Mouse (Mus musculus) cortical plate, adult 2 months (tissue): ENCODE results near the gene Rnf222. TPM values are rescaled to one million over a fixed set of nuclear protein-coding genes. Genes with fewer than 3 reads are reported as not detected.
A peak's percentile ranks its signal among the peaks of the same experiment; 100 is the strongest.

Experiments
- H3K27ac ChIP-seq: fragments of 200-500 bp; 2 replicates; pipeline ENCODE4 v1.5.1; 2012; ENCODE audit warnings: low read length, control low read depth, inconsistent platforms; ENCODE audit not compliant: insufficient read depth
- H3K4me1 ChIP-seq: fragments of 200-500 bp; 2 replicates; pipeline ENCODE4 v1.6.1; 2011; ENCODE audit warnings: low read length; ENCODE audit not compliant: control insufficient read depth, insufficient read depth
- H3K4me3 ChIP-seq: fragments of 200-500 bp; 2 replicates; pipeline ENCODE4 v1.5.1; 2011; ENCODE audit warnings: mild to moderate bottlenecking, low read length, control low read depth; ENCODE audit not compliant: insufficient read depth
- CTCF ChIP-seq: fragments of 200-500 bp; IDR thresholded peaks from 2 replicates; pipeline ENCODE4 v1.5.1; 2011; ENCODE audit warnings: mild to moderate bottlenecking, control low read depth, low read length; ENCODE audit not compliant: insufficient read depth; ENCODE audit errors: extremely low read depth
- POLR2A ChIP-seq: fragments of 200-500 bp; IDR thresholded peaks from 2 replicates; pipeline ENCODE4 v1.6.1; 2011; ENCODE audit warnings: mild to moderate bottlenecking, low read length, control low read depth; ENCODE audit not compliant: insufficient read depth; ENCODE audit errors: extremely low read depth
- polyA plus RNA-seq: library from polyadenylated mRNA; depleted of rRNA; stranded (reverse); fragments of >200 nt; gene quantifications from 2 replicates; pipeline ENCODE4 v1.2.3, GENCODE M21; 2012

Gene Rnf222
- polyA plus RNA-seq, 1 experiment: 0.06 TPM

GRCm38 (mm10) chr11:68859943-68860593, 28.3 kb upstream of the Rnf222 start:
- no peak overlapping the region for H3K4me3 ChIP-seq
- H3K27ac ChIP-seq: no peak overlapping the region
- H3K4me1 ChIP-seq: no peaks in the 10 kb centered on the region
- TF ChIP-seq CTCF: no peak
- TF ChIP-seq POLR2A: no peak

DNA sequence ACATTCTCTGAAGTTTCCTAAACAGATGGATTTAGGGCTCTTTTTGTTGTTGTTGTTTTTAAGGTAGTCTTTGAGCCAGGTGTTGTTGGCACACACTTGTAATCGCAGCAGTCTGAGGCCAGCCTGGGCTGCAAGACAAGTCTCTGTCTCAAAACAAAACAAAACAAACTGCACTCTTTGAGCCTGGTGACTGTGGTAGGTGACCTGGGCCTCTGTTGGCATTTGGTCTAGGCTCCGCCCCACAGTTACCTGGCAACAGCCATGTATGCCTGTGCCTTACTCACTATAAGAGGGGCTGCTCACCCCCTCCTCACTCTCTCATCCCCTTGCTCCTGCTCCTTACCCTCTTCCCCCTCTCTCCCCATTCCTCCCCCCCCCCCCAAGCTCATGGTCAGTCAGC, 26.1 kb upstream of the Rnf222 start:
- Histone ChIP-seq H3K4me3 (no peak overlapping the region), H3K4me1 (no peaks in the 10 kb centered on the region), H3K27ac (no peak overlapping the region)
- no peak for TF ChIP-seq POLR2A
- TF ChIP-seq CTCF: no peak

GRCm38 (mm10) chr11:68863631-68864091, 24.7 kb upstream of the Rnf222 start:
- H3K4me1 ChIP-seq: no peaks in the 10 kb centered on the region
- no peak for TF ChIP-seq CTCF
- TF ChIP-seq POLR2A: no peak
- H3K27ac ChIP-seq: no peak overlapping the region
- H3K4me3 ChIP-seq: no peak overlapping the region

- Histone ChIP-seq H3K4me1 (no peaks in the 10 kb centered on the region), H3K4me3 (no peak overlapping the region), H3K27ac (0 out of 2 replicates have a peak overlapping the region, but pooled peaks have one; percentile 25)
- no peak for TF ChIP-seq CTCF
Observed at GRCm38 (mm10) chr11:68864544-68865189, 23.7 kb upstream of the Rnf222 start.

- H3K4me3 ChIP-seq: no peak overlapping the region
- H3K27ac ChIP-seq: no peak overlapping the region
- TF ChIP-seq CTCF (no peak), POLR2A (no peak)
- no peaks in the 10 kb centered on the region for H3K4me1 ChIP-seq
Observed at GRCm38 (mm10) chr11:68871277-68871676, 17.1 kb upstream of the Rnf222 start.

DNA sequence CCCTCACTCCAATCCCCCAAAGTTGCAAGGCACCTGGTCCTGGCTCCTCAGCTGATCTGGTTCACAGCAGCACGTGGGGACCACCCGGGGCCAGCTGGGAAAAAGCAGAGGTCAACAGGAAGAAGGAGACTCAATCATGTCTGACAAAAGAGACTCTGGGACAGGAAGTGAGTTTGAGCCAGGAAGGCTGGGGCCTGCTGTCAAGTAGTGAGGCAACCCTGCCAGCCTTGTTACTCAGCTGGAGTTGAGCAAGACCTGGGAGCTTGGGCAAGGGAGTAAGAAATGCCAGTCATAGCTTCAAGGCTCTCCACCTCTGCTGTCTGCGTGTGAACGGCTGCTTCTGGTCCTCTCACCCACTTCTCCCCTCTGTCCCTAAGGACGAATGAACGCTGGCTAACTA, 16.6 kb upstream of the Rnf222 start, which contains the start of gene Ndel1:
Gene Ndel1 (minus strand): TSS at position 111 of the 400 bp plus-strand sequence.
- no peak within 1 kb of the TSS for H3K4me3 ChIP-seq
- no peaks in the 10 kb centered on the region for H3K4me1 ChIP-seq
- no peak within 1 kb of the TSS for H3K27ac ChIP-seq
- TF ChIP-seq CTCF (no peak), POLR2A (no peak)

- Histone ChIP-seq H3K27ac (no peak overlapping the region), H3K4me3 (no peak overlapping the region), H3K4me1 (no peaks in the 10 kb centered on the region)
- TF ChIP-seq POLR2A (no peak), CTCF (peak; percentile 78)
Observed at GRCm38 (mm10) chr11:68874841-68875240, 13.5 kb upstream of the Rnf222 start.

DNA sequence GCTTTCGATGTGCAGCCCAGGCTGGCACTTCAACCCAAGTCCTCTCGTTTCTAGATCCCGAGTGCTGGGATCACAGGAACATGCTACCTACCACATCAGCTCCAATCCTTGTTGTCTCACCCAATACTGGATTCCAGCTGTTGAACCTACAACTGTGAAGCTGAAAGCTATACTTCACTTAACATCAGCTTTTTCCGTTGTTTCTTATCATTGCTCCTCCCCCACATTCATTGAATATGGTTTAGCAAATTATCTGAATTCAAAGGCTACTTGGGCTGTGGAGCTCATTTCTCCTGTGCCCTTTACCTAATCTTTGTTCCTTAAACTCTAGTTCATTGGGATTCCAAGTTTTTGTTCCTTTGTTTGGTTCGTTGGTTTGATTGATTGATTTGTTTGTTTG, 9.5 kb upstream of the Rnf222 start:
- H3K27ac ChIP-seq: no peak overlapping the region
- H3K4me1 ChIP-seq: no peaks in the 10 kb centered on the region
- no peak overlapping the region for H3K4me3 ChIP-seq
- TF ChIP-seq CTCF (no peak), POLR2A (no peak)

GRCm38 (mm10) chr11:68882107-68882506, 6.2 kb upstream of the Rnf222 start:
- no peak overlapping the region for H3K4me3 ChIP-seq
- TF ChIP-seq POLR2A (no peak), CTCF (no peak)
- no peak overlapping the region for H3K27ac ChIP-seq
- no peaks in the 10 kb centered on the region for H3K4me1 ChIP-seq

DNA sequence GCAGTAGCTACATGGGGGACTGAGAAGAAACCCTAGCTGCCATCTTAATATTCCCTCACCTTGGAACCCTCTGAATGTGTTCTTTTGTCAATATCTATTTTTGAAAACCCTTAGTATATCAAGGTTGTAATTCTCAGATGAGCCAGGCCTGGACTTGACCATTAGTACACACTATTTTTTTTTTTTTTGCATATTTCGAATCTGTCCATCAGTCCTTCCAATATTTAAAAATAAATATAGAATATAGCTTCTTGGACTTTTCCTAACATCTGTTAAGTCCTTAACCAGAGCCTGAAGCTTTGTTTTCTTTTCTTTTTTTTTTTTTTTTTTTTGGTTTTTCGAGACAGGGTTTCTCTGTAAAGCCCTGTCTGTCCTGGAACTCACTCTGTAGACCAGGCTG, 4.5 kb upstream of the Rnf222 start:
- TF ChIP-seq CTCF (no peak), POLR2A (no peak)
- no peak overlapping the region for H3K4me3 ChIP-seq
- H3K27ac ChIP-seq: no peak overlapping the region
- no peaks in the 10 kb centered on the region for H3K4me1 ChIP-seq
